Mouse (Mus musculus) thymus, postnatal 0 days (tissue): ENCODE data around the gene Vav3. TPM values are rescaled to one million over a fixed set of nuclear protein-coding genes. Genes with fewer than 3 reads are reported as not detected.

ENCODE experiments used
- DNase-seq: peaks from one replicate; pipeline ENCODE4 v3.0.0-alpha.2; 2015; ENCODE audit warnings: low spot score
- polyA plus RNA-seq: library from polyadenylated mRNA; unstranded; fragments of >200 nt; fragmentation: Nextera tagmentation; extraction: Ambion mirVana; gene quantifications from 2 replicates; pipeline ENCODE4 v1.2.1, GENCODE M21; 2015

The Vav3 gene
- polyA plus RNA-seq, 1 experiment from 2014 or later = 7.4 TPM

DNA sequence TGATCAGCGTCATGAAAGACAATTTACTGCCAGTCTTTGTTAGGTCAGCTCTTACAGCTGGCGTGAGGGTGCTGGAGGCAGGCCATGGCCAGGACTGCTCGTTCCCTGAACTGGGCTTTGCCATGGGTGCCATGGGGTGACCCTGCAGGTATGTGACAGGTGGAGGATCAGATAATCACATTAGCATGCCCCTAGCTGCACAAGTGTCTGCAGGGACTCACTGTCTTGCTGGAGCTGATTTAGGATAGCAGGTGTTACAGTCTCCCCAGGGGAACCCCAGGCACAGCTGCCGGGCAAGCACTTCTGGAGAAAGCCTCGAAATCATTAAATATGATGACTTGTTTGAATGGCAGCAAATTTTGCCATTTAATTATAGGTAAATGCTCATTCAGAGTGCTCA lies 156.0 kb downstream of the Vav3 start:
- no peak for DNase-seq

DNA sequence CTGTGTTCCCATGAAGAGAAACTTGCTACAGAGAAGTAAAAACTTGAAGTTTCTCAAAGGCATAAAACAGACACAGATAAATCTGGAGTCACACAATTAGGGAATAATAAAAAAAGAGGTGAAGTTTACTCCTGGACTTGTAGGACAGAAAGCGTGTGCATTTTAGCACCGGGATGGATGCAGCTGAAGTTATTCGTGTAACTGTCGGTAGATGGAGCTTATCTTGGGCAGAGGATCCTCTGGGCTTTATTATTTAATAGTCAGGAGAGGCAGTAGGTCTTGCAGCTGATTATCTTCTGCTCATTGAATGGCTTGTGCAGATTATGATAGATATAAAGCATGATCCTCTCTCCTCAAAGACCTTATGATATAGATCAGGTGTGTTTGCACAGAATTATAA lies 156.6 kb downstream of the Vav3 start:
- DNase-seq = no peak

- DNase-seq = no peak
Observed at GRCm38 (mm10) chr3:109499861-109500456, 159.5 kb downstream of the Vav3 start.

DNA sequence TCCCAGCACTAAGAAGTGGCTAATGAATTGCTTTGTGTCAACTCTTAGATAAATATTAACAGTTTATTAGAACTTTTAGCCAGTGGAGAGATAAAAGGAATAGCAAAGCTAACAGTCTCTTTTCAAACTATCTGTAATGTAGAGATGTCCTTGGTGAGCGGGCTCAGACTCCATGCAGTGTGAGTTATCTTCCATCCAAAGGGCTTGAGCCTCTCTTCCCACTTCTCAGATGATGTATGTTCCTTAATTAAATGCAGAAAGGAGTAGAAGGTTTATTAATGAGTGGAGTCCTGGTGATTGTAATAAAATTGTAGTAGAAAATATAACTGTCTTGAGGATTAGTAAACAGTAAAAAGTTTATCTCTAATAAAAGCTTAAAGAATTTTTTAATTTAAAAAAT lies 169.3 kb downstream of the Vav3 start:
- DNase-seq = no peak

GRCm38 (mm10) chr3:109511849-109512248 lies 171.4 kb downstream of the Vav3 start:
- no peak for DNase-seq

DNA sequence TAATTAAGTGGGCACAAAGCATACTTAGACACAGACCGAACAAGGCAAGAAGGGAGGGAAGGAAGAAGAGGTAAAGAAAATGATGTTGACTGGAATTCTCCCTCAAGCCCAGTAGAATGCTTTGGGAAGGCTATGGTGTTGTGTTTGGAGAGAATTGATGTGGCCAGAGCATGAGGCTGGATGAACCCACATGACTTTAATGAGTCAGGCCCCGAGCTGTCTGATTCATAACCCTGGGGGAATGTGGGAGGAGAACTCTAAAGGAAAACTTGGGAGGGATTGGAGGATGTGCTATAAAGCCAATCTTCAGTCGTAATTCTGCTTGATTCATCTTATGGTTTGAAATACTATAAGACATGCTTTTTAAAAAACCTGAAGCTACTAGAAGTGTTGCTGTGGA lies 175.0 kb downstream of the Vav3 start:
- no peak for DNase-seq

DNA sequence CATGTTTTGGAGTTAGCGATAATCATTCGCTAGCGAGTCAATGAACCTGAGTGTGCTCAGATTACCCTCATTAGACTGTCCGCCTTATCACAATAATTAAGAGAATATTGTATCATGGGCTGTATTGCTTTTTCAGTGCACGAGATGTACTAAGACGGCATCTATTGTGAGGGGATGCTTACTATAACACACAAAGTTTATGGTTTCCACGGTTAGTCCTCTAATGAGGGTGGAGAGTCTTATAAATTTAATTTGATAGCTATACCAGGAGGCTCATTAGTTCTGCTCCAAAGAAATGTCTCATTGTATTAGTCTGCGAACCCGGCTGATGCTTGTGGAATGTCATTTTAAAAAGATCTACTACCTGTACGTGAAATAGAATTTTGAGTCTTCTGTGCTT lies 175.9 kb downstream of the Vav3 start:
- no peak for DNase-seq

- DNase-seq = no peak
Observed at GRCm38 (mm10) chr3:109522115-109522514, 181.7 kb downstream of the Vav3 start.

DNA sequence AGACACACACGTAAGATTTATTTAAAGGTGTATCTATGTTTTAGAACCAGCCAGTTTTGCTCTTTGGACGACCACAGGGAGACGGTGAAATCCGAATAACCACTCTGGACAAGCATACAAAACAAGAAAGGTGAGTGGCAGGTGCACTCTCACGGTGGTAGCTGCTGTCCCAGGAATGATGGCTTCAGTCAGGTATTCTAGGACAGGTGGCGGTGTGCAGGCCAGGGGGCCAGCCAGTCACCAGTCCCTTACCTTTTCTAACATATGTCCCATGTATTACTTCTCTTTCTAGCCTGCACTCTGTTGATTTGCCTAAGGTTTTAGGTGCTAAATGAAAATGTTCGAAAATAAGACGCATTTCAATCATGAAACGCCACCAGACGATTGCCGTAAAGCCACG lies 185.4 kb downstream of the Vav3 start:
- no peak for DNase-seq

- DNase-seq = peak; percentile 71
Observed at GRCm38 (mm10) chr3:109526246-109526645, 185.8 kb downstream of the Vav3 start.

GRCm38 (mm10) chr3:109526651-109527050 lies 186.2 kb downstream of the Vav3 start:
- DNase-seq = no peak

GRCm38 (mm10) chr3:109528688-109529087 lies 188.2 kb downstream of the Vav3 start:
- no peak for DNase-seq

DNA sequence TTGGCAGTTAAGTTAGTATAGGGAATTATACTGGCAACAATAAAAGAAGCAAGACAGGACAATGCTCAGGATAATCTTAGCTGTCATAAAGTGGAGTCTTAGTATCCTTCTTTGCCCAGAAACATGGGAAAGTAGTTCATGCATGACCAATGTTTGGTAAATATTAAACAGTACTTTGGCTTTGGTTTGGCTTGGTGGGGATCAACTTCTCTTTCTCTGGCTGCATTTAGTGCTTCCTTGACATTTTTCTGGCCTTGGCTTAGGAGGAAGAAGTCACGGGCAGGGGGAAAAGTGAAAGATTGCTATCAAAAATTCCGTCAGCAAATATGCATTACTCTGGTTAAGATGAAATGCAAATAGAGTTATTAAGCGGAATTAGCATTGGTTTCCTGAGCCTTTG lies 197.2 kb downstream of the Vav3 start:
- DNase-seq = no peak

GRCm38 (mm10) chr3:109540009-109540408 lies 199.6 kb downstream of the Vav3 start:
- no peak for DNase-seq

DNA sequence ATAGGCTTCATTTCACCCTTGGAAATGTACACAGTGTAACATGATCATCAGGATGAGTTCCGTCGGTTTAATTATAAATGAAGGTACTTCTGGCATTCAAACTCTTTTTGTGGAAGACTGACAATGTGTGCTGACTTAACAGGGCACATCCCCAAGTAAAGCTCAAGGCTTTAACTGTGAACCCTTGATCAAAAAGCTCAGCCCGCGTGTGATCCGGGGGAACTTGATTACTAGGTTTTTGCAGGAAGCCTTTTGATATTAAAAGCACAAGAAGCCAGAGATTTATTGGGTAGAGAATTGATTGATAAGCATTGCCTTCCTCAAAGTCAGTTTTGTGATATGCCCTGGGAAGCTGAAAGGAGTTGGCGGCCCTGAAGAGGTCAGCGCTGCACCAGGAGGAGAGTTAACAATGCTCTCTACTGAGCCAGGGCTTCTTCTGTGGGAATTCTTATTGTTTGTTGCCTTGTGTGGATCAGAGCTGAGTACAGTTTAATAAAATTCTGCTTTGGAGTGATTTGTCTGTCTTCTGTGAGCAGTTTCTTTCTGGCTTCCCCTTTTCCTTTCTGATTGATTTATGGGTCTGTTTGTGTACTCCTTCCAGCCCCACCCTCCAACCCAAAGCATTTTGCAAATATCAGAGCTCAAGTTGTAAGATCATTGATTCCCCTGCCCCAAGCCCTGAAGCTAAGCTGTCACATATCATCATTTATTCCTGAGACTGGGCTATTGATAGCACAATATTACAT lies 204.2 kb downstream of the Vav3 start:
- no peak for DNase-seq

GRCm38 (mm10) chr3:109557329-109557728 lies 216.9 kb downstream of the Vav3 start:
- DNase-seq = no peak

DNA sequence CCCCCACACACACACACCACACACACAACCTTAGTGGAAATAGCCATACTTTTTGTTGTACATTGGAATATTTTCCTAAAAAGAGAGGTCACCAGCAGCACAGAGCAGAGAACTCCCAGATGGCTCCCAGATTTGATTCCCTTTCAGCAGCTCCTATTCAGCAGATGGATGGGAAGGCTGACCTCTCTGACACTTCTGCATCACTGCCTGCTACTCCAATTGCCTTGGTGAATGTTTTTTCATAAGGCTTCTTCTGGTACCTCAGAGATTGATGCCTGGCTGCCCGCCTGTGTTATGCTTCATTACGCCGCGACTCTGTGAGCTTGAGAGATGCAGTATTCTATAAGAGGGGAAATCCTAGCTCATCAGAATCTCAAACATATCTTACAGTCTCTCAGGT lies 220.8 kb downstream of the Vav3 start:
- no peak for DNase-seq

- no peak for DNase-seq
Observed at GRCm38 (mm10) chr3:109561776-109562175, 221.3 kb downstream of the Vav3 start.

- no peak for DNase-seq
Observed at GRCm38 (mm10) chr3:109562268-109562667, 221.8 kb downstream of the Vav3 start.

DNA sequence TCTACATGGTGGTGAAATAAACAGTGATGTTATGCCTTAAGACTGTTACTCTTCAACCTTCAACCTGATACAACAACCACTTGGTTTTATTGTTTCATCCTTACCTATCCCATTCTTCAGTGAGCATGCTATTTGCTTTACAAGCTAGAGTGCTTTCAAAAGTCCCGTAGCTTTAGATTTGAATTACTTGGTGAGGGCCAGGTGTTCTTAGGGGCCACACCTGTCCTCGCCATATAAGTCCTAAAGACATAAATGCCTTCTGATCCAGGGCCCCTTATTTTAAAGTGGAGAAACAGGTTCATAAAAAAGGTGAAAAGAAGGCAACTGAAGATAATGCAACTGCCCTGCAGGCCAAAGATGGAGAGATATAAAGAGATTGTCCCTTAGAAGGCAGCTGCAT lies 224.0 kb downstream of the Vav3 start:
- no peak for DNase-seq

DNA sequence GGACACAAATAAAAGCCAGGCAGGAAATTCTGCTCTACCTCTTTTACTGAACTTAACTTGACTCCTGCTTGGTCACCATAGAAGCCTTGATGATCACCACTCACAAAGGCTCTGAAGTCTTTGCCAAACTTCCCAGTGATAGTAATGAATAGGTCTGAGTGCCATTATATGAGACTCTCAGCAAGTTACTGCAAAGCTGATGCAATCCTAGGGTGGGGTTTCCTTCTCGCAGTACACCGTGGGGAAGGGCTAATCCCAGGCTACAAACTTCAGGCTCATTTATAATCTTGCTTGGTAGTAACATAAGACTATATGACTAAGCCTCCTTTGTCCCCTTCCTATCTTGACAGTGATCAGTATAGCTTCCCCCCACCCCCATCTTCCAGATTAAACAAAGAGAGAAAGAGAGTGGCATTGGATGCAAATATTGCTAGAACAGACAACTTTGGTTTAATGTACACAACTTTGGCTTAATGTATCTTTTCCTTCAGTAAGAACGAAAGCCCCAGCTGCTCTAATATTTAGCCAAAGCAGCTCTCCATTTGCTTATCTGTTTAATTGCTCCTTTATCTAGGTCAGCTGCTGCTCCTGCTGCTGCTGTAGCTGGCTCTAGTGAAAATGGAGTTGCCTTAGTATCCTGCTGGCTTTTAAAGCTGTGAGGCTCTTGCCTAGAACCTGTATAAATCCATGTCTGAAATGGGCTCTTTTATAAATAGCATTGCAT lies 228.3 kb downstream of the Vav3 start:
- DNase-seq = no peak

DNA sequence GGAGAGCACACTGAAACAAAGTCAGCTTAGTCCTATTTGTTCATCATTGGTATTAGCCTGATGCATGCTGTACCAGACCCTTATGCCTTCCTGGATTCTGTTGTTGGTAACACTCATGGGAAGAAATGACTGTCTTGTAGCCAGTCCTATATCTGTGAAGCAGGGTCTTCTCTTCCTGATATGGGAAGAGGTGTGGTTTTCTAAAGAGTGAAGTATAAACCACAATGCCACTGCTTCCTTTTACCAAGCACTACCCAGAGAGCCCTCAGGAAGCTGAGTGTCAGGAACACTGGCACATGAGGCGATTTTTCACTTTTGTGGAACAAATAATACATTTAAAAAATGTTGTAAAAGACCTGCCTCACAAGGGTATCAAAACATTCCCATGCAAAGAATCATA lies 231.0 kb downstream of the Vav3 start:
- DNase-seq = no peak

DNA sequence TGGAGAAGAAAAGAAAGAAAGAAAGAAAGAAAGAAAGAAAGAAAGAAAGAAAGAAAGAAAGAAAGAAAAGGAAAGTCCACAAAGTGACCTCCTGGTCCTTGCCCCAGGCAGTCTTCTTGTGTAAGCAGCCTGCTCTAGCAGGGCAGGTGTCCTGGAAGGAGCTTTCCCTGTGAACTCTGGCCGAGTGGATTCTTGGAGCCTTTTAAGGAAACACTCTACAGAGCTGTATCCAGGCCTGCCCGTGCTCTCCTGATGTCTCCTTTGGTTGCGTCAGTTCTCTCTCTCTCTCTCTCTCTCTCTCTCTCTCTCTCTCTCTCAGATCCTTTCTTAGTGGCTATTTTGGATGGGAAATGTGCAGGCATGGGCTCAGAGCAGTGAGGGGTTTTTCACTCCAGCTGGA lies 232.4 kb downstream of the Vav3 start:
- DNase-seq = no peak
